Comparison of ENCODE assay signal across 14 mouse cellular contexts in genomic region chr4:43703439-43703838, GRCm38 (mm10). TPM values are rescaled to one million over a fixed set of nuclear protein-coding genes. Genes with fewer than 3 reads are reported as not detected.
DNase-seq lines count a peak whose midpoint lies in the region; ATAC-seq and TF ChIP-seq lines count a peak whose summit lies in the region.
"Had no signal": no experiment of that assay in that cellular context is flagged by ENCODE, and none has a peak within 500 bp of the region (broad histone marks: within the 10 kb centered on the region; RNA-seq: fewer than 3 reads in every experiment).

No protein-coding gene starts in this region.

- H3K4me3 ChIP-seq in hindbrain, postnatal 0 days (ENCODE audit: low read length), result no peak overlapping the region
- H3K4me3 ChIP-seq in hindbrain, embryonic 13.5 days, result no peak overlapping the region
- no peak overlapping the region for H3K4me3 ChIP-seq in midbrain, postnatal 0 days (ENCODE audit: low read depth, low read length)
- H3K4me3 ChIP-seq in midbrain, embryonic 13.5 days (replicated peaks), result no peak overlapping the region
- no peak overlapping the region for H3K4me3 ChIP-seq in MEL (ENCODE audit: control insufficient read depth in 1 of 2, insufficient read depth in 1 of 2, low read depth in 2 of 2, low read length in 2 of 2)
- H3K4me3 ChIP-seq in liver, postnatal 0 days (ENCODE audit: low read depth, low read length), result no peak overlapping the region
- no peak overlapping the region for H3K4me3 ChIP-seq in neural tube, embryonic 15.5 days (replicated peaks)
- no peak overlapping the region for H3K4me3 ChIP-seq in forebrain, embryonic 11.5 days (ENCODE audit: low read depth, low read length)
- H3K4me3 ChIP-seq: heart, embryonic 10.5 days; hindbrain, embryonic 10.5 days; limb, embryonic 12.5 days; myocyte had no signal

- no peaks in the 10 kb centered on the region for H3K79me2 ChIP-seq in MEL (ENCODE audit: control insufficient read depth, insufficient read depth, low read length, poor library complexity)

- H3K4me2 ChIP-seq in hindbrain, postnatal 0 days (ENCODE audit: low read depth, low read length), result no peak overlapping the region
- no peak overlapping the region for H3K4me2 ChIP-seq in hindbrain, embryonic 13.5 days
- H3K4me2 ChIP-seq in midbrain, postnatal 0 days (ENCODE audit: low read depth, low read length, poor library complexity, severe bottlenecking), result no peak overlapping the region
- no peak overlapping the region for H3K4me2 ChIP-seq in midbrain, embryonic 13.5 days (replicated peaks)
- H3K4me2 ChIP-seq in liver, postnatal 0 days (ENCODE audit: low read depth, low read length), result no peak overlapping the region
- no peak overlapping the region for H3K4me2 ChIP-seq in neural tube, embryonic 15.5 days
- H3K4me2 ChIP-seq in forebrain, embryonic 11.5 days (ENCODE audit: low read depth, low read length, severe bottlenecking), result no peak overlapping the region
- H3K4me2 ChIP-seq: limb, embryonic 12.5 days had no signal

- TF ChIP-seq RAD21 in MEL (IDR thresholded peaks at IDR 0.05; ENCODE audit: low read depth, low read length), result peak; percentile 13

- DNase-seq in hindbrain, postnatal 0 days (ENCODE audit: low spot score), result no peak
- no peak for DNase-seq in midbrain, postnatal 0 days (ENCODE audit: low spot score)
- DNase-seq in MEL (ENCODE audit: low read depth, low spot score), result peak; percentile 24
- DNase-seq in liver, postnatal 0 days, result no peak
- no peak for DNase-seq in forebrain, embryonic 11.5 days (ENCODE audit: low spot score)
- DNase-seq: kidney, adult 9 months; layer of hippocampus, adult 9-11 months had no signal

- no peaks in the 10 kb centered on the region for H3K4me1 ChIP-seq in hindbrain, postnatal 0 days (ENCODE audit: insufficient read depth, low read length)
- no peaks in the 10 kb centered on the region; the same call in 1 of the 2 replicates for H3K4me1 ChIP-seq in hindbrain, embryonic 13.5 days (replicated peaks)
- no peaks in the 10 kb centered on the region for H3K4me1 ChIP-seq in midbrain, postnatal 0 days (ENCODE audit: insufficient read depth, low read length)
- 0 out of 2 replicates have a peak, but pooled peaks cover 4% of the 10 kb centered on the region for H3K4me1 ChIP-seq in midbrain, embryonic 13.5 days (replicated peaks)
- no peaks in the 10 kb centered on the region for H3K4me1 ChIP-seq in MEL (ENCODE audit: control insufficient read depth in 1 of 2, insufficient read depth in 2 of 2, low read length in 2 of 2)
- no peaks in the 10 kb centered on the region for H3K4me1 ChIP-seq in liver, postnatal 0 days (ENCODE audit: insufficient read depth)
- no peaks in the 10 kb centered on the region for H3K4me1 ChIP-seq in neural tube, embryonic 15.5 days
- H3K4me1 ChIP-seq in forebrain, embryonic 11.5 days (replicated peaks; ENCODE audit: control insufficient read depth, insufficient read depth, low read length), result no peaks in the 10 kb centered on the region
- H3K4me1 ChIP-seq: limb, embryonic 12.5 days had no signal

- peak; percentile 48 for TF ChIP-seq CTCF in hindbrain, postnatal 0 days (IDR thresholded peaks at IDR 0.05; ENCODE audit: low read depth)
- peak; percentile 41 for TF ChIP-seq CTCF in midbrain, postnatal 0 days (IDR thresholded peaks at IDR 0.05)
- TF ChIP-seq CTCF in MEL (IDR thresholded peaks at IDR 0.05 in 2 of 3, conservative IDR thresholded peaks at IDR 0.05 in 1 of 3; ENCODE audit: control insufficient read depth in 1 of 3, insufficient read depth in 1 of 3, low read depth in 2 of 3, low read length in 3 of 3, poor library complexity in 1 of 3, severe bottlenecking in 1 of 3), result peak; percentile 57 to 66 (median 57)
- TF ChIP-seq CTCF in liver, postnatal 0 days (IDR thresholded peaks at IDR 0.05; ENCODE audit: low read depth), result peak; percentile 62

- WGBS in hindbrain, postnatal 0 days, result 80% methylated on average over 6 of the region's 6 CpGs
- WGBS in hindbrain, embryonic 13.5 days, result 80% methylated on average over 6 of the region's 6 CpGs
- WGBS in midbrain, postnatal 0 days, result 83% methylated on average over 6 of the region's 6 CpGs
- 78% methylated on average over 6 of the region's 6 CpGs for WGBS in midbrain, embryonic 13.5 days
- WGBS in liver, postnatal 0 days (ENCODE audit: insufficient replicate concordance), result 77% methylated on average over 6 of the region's 6 CpGs
- WGBS in neural tube, embryonic 15.5 days, result 77% methylated on average over 6 of the region's 6 CpGs
- 82% methylated on average over 6 of the region's 6 CpGs for WGBS in forebrain, embryonic 11.5 days

- H3K9me3 ChIP-seq in hindbrain, postnatal 0 days (ENCODE audit: low read length), result no peaks in the 10 kb centered on the region
- no peaks in the 10 kb centered on the region for H3K9me3 ChIP-seq in hindbrain, embryonic 13.5 days
- no peaks in the 10 kb centered on the region for H3K9me3 ChIP-seq in midbrain, postnatal 0 days (ENCODE audit: low read length)
- no peaks in the 10 kb centered on the region for H3K9me3 ChIP-seq in midbrain, embryonic 13.5 days
- no peaks in the 10 kb centered on the region for H3K9me3 ChIP-seq in MEL (replicated peaks; ENCODE audit: insufficient read depth, low read length)
- H3K9me3 ChIP-seq in liver, postnatal 0 days (ENCODE audit: low read length), result no peaks in the 10 kb centered on the region
- no peaks in the 10 kb centered on the region for H3K9me3 ChIP-seq in neural tube, embryonic 15.5 days (replicated peaks)
- H3K9me3 ChIP-seq in forebrain, embryonic 11.5 days (ENCODE audit: control insufficient read depth, low read length), result no peaks in the 10 kb centered on the region
- H3K9me3 ChIP-seq: heart, embryonic 10.5 days; hindbrain, embryonic 10.5 days; limb, embryonic 12.5 days had no signal

- no peaks in the 10 kb centered on the region for H3K36me3 ChIP-seq in hindbrain, postnatal 0 days (ENCODE audit: insufficient read depth, low read length)
- no peaks in the 10 kb centered on the region for H3K36me3 ChIP-seq in hindbrain, embryonic 13.5 days
- H3K36me3 ChIP-seq in midbrain, postnatal 0 days (ENCODE audit: insufficient read depth, low read length), result no peaks in the 10 kb centered on the region
- no peaks in the 10 kb centered on the region for H3K36me3 ChIP-seq in midbrain, embryonic 13.5 days
- no peaks in the 10 kb centered on the region for H3K36me3 ChIP-seq in MEL (ENCODE audit: control insufficient read depth in 1 of 2, insufficient read depth in 2 of 2, low read length in 2 of 2)
- H3K36me3 ChIP-seq in liver, postnatal 0 days (replicated peaks; ENCODE audit: insufficient read depth, low read length), result no peaks in the 10 kb centered on the region
- no peaks in the 10 kb centered on the region for H3K36me3 ChIP-seq in neural tube, embryonic 15.5 days
- no peaks in the 10 kb centered on the region for H3K36me3 ChIP-seq in forebrain, embryonic 11.5 days (ENCODE audit: control insufficient read depth, insufficient read depth, low read length)
- H3K36me3 ChIP-seq: heart, embryonic 10.5 days; hindbrain, embryonic 10.5 days; limb, embryonic 12.5 days had no signal

- TF ChIP-seq EP300 in MEL (IDR thresholded peaks at IDR 0.05; ENCODE audit: low read depth in 1 of 2, low read length in 2 of 2), result no peak
- TF ChIP-seq EP300 in liver, postnatal 0 days (IDR thresholded peaks at IDR 0.05; ENCODE audit: low read depth), result no peak

- ATAC-seq in hindbrain, postnatal 0 days, result no peak
- ATAC-seq in hindbrain, embryonic 13.5 days (ENCODE audit: low FRiP score), result no peak
- no peak for ATAC-seq in midbrain, postnatal 0 days (ENCODE audit: low FRiP score)
- ATAC-seq in midbrain, embryonic 13.5 days, result no peak
- ATAC-seq in liver, postnatal 0 days, result no peak
- ATAC-seq in neural tube, embryonic 15.5 days (ENCODE audit: low FRiP score), result no peak
- no peak for ATAC-seq in forebrain, embryonic 11.5 days (replicated peaks; ENCODE audit: low FRiP score)

- H3K27me3 ChIP-seq in hindbrain, postnatal 0 days (ENCODE audit: insufficient read depth, low read length), result no peaks in the 10 kb centered on the region
- peaks cover 5% of the 10 kb centered on the region; the same call in 1 of the 2 replicates for H3K27me3 ChIP-seq in hindbrain, embryonic 13.5 days
- no peaks in the 10 kb centered on the region for H3K27me3 ChIP-seq in midbrain, postnatal 0 days (ENCODE audit: insufficient read depth, low read length)
- no peaks in the 10 kb centered on the region for H3K27me3 ChIP-seq in midbrain, embryonic 13.5 days
- H3K27me3 ChIP-seq in MEL (ENCODE audit: control insufficient read depth in 1 of 2, insufficient read depth in 2 of 2, low read length in 2 of 2), result peaks cover 15 to 18% of the 10 kb centered on the region in 2 experiments
- H3K27me3 ChIP-seq in liver, postnatal 0 days (ENCODE audit: insufficient read depth, low read length), result no peaks in the 10 kb centered on the region
- no peaks in the 10 kb centered on the region for H3K27me3 ChIP-seq in neural tube, embryonic 15.5 days (replicated peaks)
- H3K27me3 ChIP-seq in forebrain, embryonic 11.5 days (ENCODE audit: control insufficient read depth, insufficient read depth, low read length), result no peaks in the 10 kb centered on the region

- no peak overlapping the region for H3K27ac ChIP-seq in hindbrain, postnatal 0 days
- no peak overlapping the region for H3K27ac ChIP-seq in hindbrain, embryonic 13.5 days
- no peak overlapping the region for H3K27ac ChIP-seq in midbrain, postnatal 0 days (ENCODE audit: low read depth, low read length)
- H3K27ac ChIP-seq in midbrain, embryonic 13.5 days, result no peak overlapping the region
- H3K27ac ChIP-seq in MEL (ENCODE audit: control insufficient read depth, low read depth, low read length), result no peak overlapping the region
- H3K27ac ChIP-seq in liver, postnatal 0 days (ENCODE audit: low read depth), result no peak overlapping the region
- H3K27ac ChIP-seq in neural tube, embryonic 15.5 days (replicated peaks), result no peak overlapping the region
- no peak overlapping the region for H3K27ac ChIP-seq in forebrain, embryonic 11.5 days (ENCODE audit: low read depth, low read length)
- H3K27ac ChIP-seq: heart, embryonic 10.5 days; limb, embryonic 12.5 days had no signal

- no peak overlapping the region for H3K9ac ChIP-seq in hindbrain, postnatal 0 days (replicated peaks; ENCODE audit: low read length)
- H3K9ac ChIP-seq in hindbrain, embryonic 13.5 days, result no peak overlapping the region
- no peak overlapping the region for H3K9ac ChIP-seq in midbrain, postnatal 0 days (replicated peaks; ENCODE audit: low read length, poor library complexity, severe bottlenecking)
- H3K9ac ChIP-seq in midbrain, embryonic 13.5 days (replicated peaks), result no peak overlapping the region
- no peak overlapping the region for H3K9ac ChIP-seq in MEL (ENCODE audit: control insufficient read depth, low read depth, low read length, poor library complexity, severe bottlenecking)
- no peak overlapping the region for H3K9ac ChIP-seq in liver, postnatal 0 days (replicated peaks)
- no peak overlapping the region for H3K9ac ChIP-seq in neural tube, embryonic 15.5 days (replicated peaks)
- H3K9ac ChIP-seq in forebrain, embryonic 11.5 days (ENCODE audit: low read length), result no peak overlapping the region
- H3K9ac ChIP-seq: limb, embryonic 12.5 days had no signal

- no peak for TF ChIP-seq POLR2A in MEL (IDR thresholded peaks at IDR 0.05; ENCODE audit: control insufficient read depth in 1 of 2, insufficient read depth in 1 of 2, low read depth in 1 of 2, low read length in 2 of 2, poor library complexity in 1 of 2)

RNA-seq across cellular contexts. Expression of gene Olfr70, which starts 2.8 kb away (rescaled TPM):
- 0.36 TPM in 1 of 2 replicates, not detected in the other for total RNA-seq in hindbrain, postnatal 0 days (2014; rRNA removed)
- polyA plus RNA-seq in hindbrain, postnatal 0 days (2015; fragmentation: Nextera tagmentation; extraction: Ambion mirVana), result not detected in 2 replicates
- not detected in 2 replicates for polyA plus RNA-seq in hindbrain, embryonic 13.5 days (2015; fragmentation: Nextera tagmentation; extraction: Ambion mirVana)
- total RNA-seq in midbrain, postnatal 0 days (2014; rRNA removed), result 0.09 TPM in 1 of 2 replicates, not detected in the other
- not detected in 2 replicates for polyA plus RNA-seq in midbrain, postnatal 0 days (2015; fragmentation: Nextera tagmentation; extraction: Ambion mirVana)
- polyA plus RNA-seq in midbrain, embryonic 13.5 days (2015; fragmentation: Nextera tagmentation; extraction: Ambion mirVana), result 0.08 TPM in 1 of 2 replicates, not detected in the other
- not detected in 2 replicates for total RNA-seq in MEL (2012; rRNA removed)
- polyA plus RNA-seq in MEL (2012; ENCODE audit: insufficient read depth in 1 of 2, insufficient read length in 2 of 2, low read depth in 1 of 2, low replicate concordance in 2 of 2, missing spikeins in 1 of 2), result not detected
- polyA plus RNA-seq in liver, postnatal 0 days (2015; fragmentation: Nextera tagmentation; extraction: Ambion mirVana), result not detected in 2 replicates
- 0.08 TPM in 1 of 2 replicates, not detected in the other for polyA plus RNA-seq in neural tube, embryonic 15.5 days (2015; fragmentation: Nextera tagmentation; extraction: Ambion mirVana)
- polyA plus RNA-seq in forebrain, embryonic 11.5 days (2014; fragmentation: Nextera tagmentation; extraction: Ambion mirVana), result not detected in 2 replicates
- polyA plus RNA-seq: heart, embryonic 10.5 days; hindbrain, embryonic 10.5 days; myocyte had no signal

RNA-seq across cellular contexts. Expression of gene Olfr71, which starts 6.6 kb away (rescaled TPM):
- not detected in 2 replicates for total RNA-seq in hindbrain, postnatal 0 days (2014; rRNA removed)
- not detected in 2 replicates for polyA plus RNA-seq in hindbrain, postnatal 0 days (2015; fragmentation: Nextera tagmentation; extraction: Ambion mirVana)
- polyA plus RNA-seq in hindbrain, embryonic 13.5 days (2015; fragmentation: Nextera tagmentation; extraction: Ambion mirVana), result not detected in 2 replicates
- total RNA-seq in midbrain, postnatal 0 days (2014; rRNA removed), result not detected in 2 replicates
- not detected in 2 replicates for polyA plus RNA-seq in midbrain, postnatal 0 days (2015; fragmentation: Nextera tagmentation; extraction: Ambion mirVana)
- polyA plus RNA-seq in midbrain, embryonic 13.5 days (2015; fragmentation: Nextera tagmentation; extraction: Ambion mirVana), result 0.08 and 0.10 TPM in 2 replicates
- not detected in 2 replicates for total RNA-seq in MEL (2012; rRNA removed)
- polyA plus RNA-seq in MEL (2012; ENCODE audit: insufficient read depth in 1 of 2, insufficient read length in 2 of 2, low read depth in 1 of 2, low replicate concordance in 2 of 2, missing spikeins in 1 of 2), result not detected
- not detected in 2 replicates for polyA plus RNA-seq in liver, postnatal 0 days (2015; fragmentation: Nextera tagmentation; extraction: Ambion mirVana)
- polyA plus RNA-seq in neural tube, embryonic 15.5 days (2015; fragmentation: Nextera tagmentation; extraction: Ambion mirVana), result not detected in 2 replicates
- polyA plus RNA-seq in forebrain, embryonic 11.5 days (2014; fragmentation: Nextera tagmentation; extraction: Ambion mirVana), result not detected in 2 replicates
- polyA plus RNA-seq: heart, embryonic 10.5 days; hindbrain, embryonic 10.5 days; limb, embryonic 12.5 days; myocyte had no signal

RNA-seq across cellular contexts. Expression of gene Hrct1, which starts 23.5 kb away (rescaled TPM):
- 0.73 and 1.8 TPM in 2 replicates for total RNA-seq in hindbrain, postnatal 0 days (2014; rRNA removed)
- 0.70 and 0.92 TPM in 2 replicates for polyA plus RNA-seq in hindbrain, postnatal 0 days (2015; fragmentation: Nextera tagmentation; extraction: Ambion mirVana)
- 0.18 and 0.35 TPM in 2 replicates for polyA plus RNA-seq in hindbrain, embryonic 13.5 days (2015; fragmentation: Nextera tagmentation; extraction: Ambion mirVana)
- 1.1 TPM in 2 replicates for total RNA-seq in midbrain, postnatal 0 days (2014; rRNA removed)
- 0.72 and 1.1 TPM in 2 replicates for polyA plus RNA-seq in midbrain, postnatal 0 days (2015; fragmentation: Nextera tagmentation; extraction: Ambion mirVana)
- 0.13 and 0.35 TPM in 2 replicates for polyA plus RNA-seq in midbrain, embryonic 13.5 days (2015; fragmentation: Nextera tagmentation; extraction: Ambion mirVana)
- total RNA-seq in MEL (2012; rRNA removed), result not detected in 2 replicates
- not detected for polyA plus RNA-seq in MEL (2012; ENCODE audit: insufficient read depth in 1 of 2, insufficient read length in 2 of 2, low read depth in 1 of 2, low replicate concordance in 2 of 2, missing spikeins in 1 of 2)
- polyA plus RNA-seq in liver, postnatal 0 days (2015; fragmentation: Nextera tagmentation; extraction: Ambion mirVana), result 0.40 and 0.50 TPM in 2 replicates
- polyA plus RNA-seq in neural tube, embryonic 15.5 days (2015; fragmentation: Nextera tagmentation; extraction: Ambion mirVana), result 0.24 and 0.45 TPM in 2 replicates
- polyA plus RNA-seq in forebrain, embryonic 11.5 days (2014; fragmentation: Nextera tagmentation; extraction: Ambion mirVana), result not detected in 2 replicates

RNA-seq across cellular contexts. Expression of gene Spaar, which starts 26.4 kb away (rescaled TPM):
- 0.10 and 0.22 TPM in 2 replicates for total RNA-seq in hindbrain, postnatal 0 days (2014; rRNA removed)
- polyA plus RNA-seq in hindbrain, postnatal 0 days (2015; fragmentation: Nextera tagmentation; extraction: Ambion mirVana), result 0.08 and 0.13 TPM in 2 replicates
- not detected in 2 replicates for polyA plus RNA-seq in hindbrain, embryonic 13.5 days (2015; fragmentation: Nextera tagmentation; extraction: Ambion mirVana)
- total RNA-seq in midbrain, postnatal 0 days (2014; rRNA removed), result not detected in 2 replicates
- polyA plus RNA-seq in midbrain, postnatal 0 days (2015; fragmentation: Nextera tagmentation; extraction: Ambion mirVana), result 0.07 and 0.28 TPM in 2 replicates
- polyA plus RNA-seq in midbrain, embryonic 13.5 days (2015; fragmentation: Nextera tagmentation; extraction: Ambion mirVana), result 0.05 TPM in 1 of 2 replicates, not detected in the other
- not detected in 2 replicates for total RNA-seq in MEL (2012; rRNA removed)
- not detected for polyA plus RNA-seq in MEL (2012; ENCODE audit: insufficient read depth in 1 of 2, insufficient read length in 2 of 2, low read depth in 1 of 2, low replicate concordance in 2 of 2, missing spikeins in 1 of 2)
- polyA plus RNA-seq in liver, postnatal 0 days (2015; fragmentation: Nextera tagmentation; extraction: Ambion mirVana), result 0.07 and 0.13 TPM in 2 replicates
- 0.05 and 0.06 TPM in 2 replicates for polyA plus RNA-seq in neural tube, embryonic 15.5 days (2015; fragmentation: Nextera tagmentation; extraction: Ambion mirVana)
- polyA plus RNA-seq in forebrain, embryonic 11.5 days (2014; fragmentation: Nextera tagmentation; extraction: Ambion mirVana), result not detected in 2 replicates
- polyA plus RNA-seq: hindbrain, embryonic 10.5 days had no signal

RNA-seq across cellular contexts. Expression of gene Fam221b, which starts 34.5 kb away (rescaled TPM):
- total RNA-seq in hindbrain, postnatal 0 days (2014; rRNA removed), result not detected in 2 replicates
- polyA plus RNA-seq in hindbrain, postnatal 0 days (2015; fragmentation: Nextera tagmentation; extraction: Ambion mirVana), result 1.4 and 1.6 TPM in 2 replicates
- polyA plus RNA-seq in hindbrain, embryonic 13.5 days (2015; fragmentation: Nextera tagmentation; extraction: Ambion mirVana), result 2.3 and 2.8 TPM in 2 replicates
- 0.09 TPM in 1 of 2 replicates, not detected in the other for total RNA-seq in midbrain, postnatal 0 days (2014; rRNA removed)
- polyA plus RNA-seq in midbrain, postnatal 0 days (2015; fragmentation: Nextera tagmentation; extraction: Ambion mirVana), result 1.4 and 1.5 TPM in 2 replicates
- polyA plus RNA-seq in midbrain, embryonic 13.5 days (2015; fragmentation: Nextera tagmentation; extraction: Ambion mirVana), result 1.8 and 2.4 TPM in 2 replicates
- total RNA-seq in MEL (2012; rRNA removed), result 7.0 and 8.8 TPM in 2 replicates
- polyA plus RNA-seq in MEL (2012; ENCODE audit: insufficient read depth in 1 of 2, insufficient read length in 2 of 2, low read depth in 1 of 2, low replicate concordance in 2 of 2, missing spikeins in 1 of 2), result under 1 TPM in 1 of 2 experiments, not detected in 1; 0.10 TPM
- polyA plus RNA-seq in liver, postnatal 0 days (2015; fragmentation: Nextera tagmentation; extraction: Ambion mirVana), result 1.7 and 1.8 TPM in 2 replicates
- 1.5 and 1.6 TPM in 2 replicates for polyA plus RNA-seq in neural tube, embryonic 15.5 days (2015; fragmentation: Nextera tagmentation; extraction: Ambion mirVana)
- polyA plus RNA-seq in forebrain, embryonic 11.5 days (2014; fragmentation: Nextera tagmentation; extraction: Ambion mirVana), result 2.5 and 2.7 TPM in 2 replicates
